Mouse (Mus musculus) neural tube, embryonic 13.5 days (tissue): ENCODE data around the gene Mink1. TPM values are rescaled to one million over a fixed set of nuclear protein-coding genes. Genes with fewer than 3 reads are reported as not detected.
"Not testable (repeated sequence)": the region's sequence is repeated elsewhere in the genome, so short reads cannot be mapped to it uniquely, and the experiment has no call there.

Source experiments
- ATAC-seq: fragments of 200-750 bp; cut with Nextera tagmentation; 2 replicates; pipeline ENCODE4 v1.8.0; 2017; ENCODE audit warnings: low read depth, mild to moderate bottlenecking, moderate TSS enrichment, moderate library complexity
- H3K27ac ChIP-seq: fragments of 300-500 bp; sonication (generic); replicated peaks from 2 replicates; pipeline ENCODE4 v1.5.1; 2015; ENCODE audit warnings: moderate library complexity, mild to moderate bottlenecking, inconsistent platforms
- H3K27me3 ChIP-seq: fragments of 300-500 bp; sonication (generic); 2 replicates; pipeline ENCODE4 v1.6.1; 2015; ENCODE audit warnings: mild to moderate bottlenecking, inconsistent platforms
- H3K36me3 ChIP-seq: fragments of 300-500 bp; sonication (generic); 2 replicates; pipeline ENCODE4 v1.6.1; 2015; ENCODE audit warnings: mild to moderate bottlenecking, inconsistent platforms
- H3K4me1 ChIP-seq: fragments of 300-500 bp; sonication (generic); replicated peaks from 2 replicates; pipeline ENCODE4 v1.6.1; 2015; ENCODE audit warnings: inconsistent platforms
- H3K4me2 ChIP-seq: fragments of 300-500 bp; sonication (generic); 2 replicates; pipeline ENCODE4 v1.6.1; 2015; ENCODE audit warnings: inconsistent platforms, mild to moderate bottlenecking, moderate library complexity
- H3K4me3 ChIP-seq: fragments of 300-500 bp; sonication (generic); 2 replicates; pipeline ENCODE4 v1.5.1; 2015; ENCODE audit warnings: mild to moderate bottlenecking, inconsistent platforms
- H3K9ac ChIP-seq: fragments of 300-500 bp; sonication (generic); 2 replicates; pipeline ENCODE4 v1.6.1; 2015; ENCODE audit warnings: moderate library complexity, mild to moderate bottlenecking, inconsistent platforms
- H3K9me3 ChIP-seq: fragments of 300-500 bp; sonication (generic); 2 replicates; pipeline ENCODE4 v1.6.1; 2016; ENCODE audit warnings: inconsistent platforms
- WGBS: fragments of 180-500 bp; shearing (Covaris S2); methylation state at CpG from one replicate; pipeline ENCODE4 v1.1.7; 2015; 5-methylcytosine and 5-hydroxymethylcytosine counted together
- polyA plus RNA-seq: library from polyadenylated mRNA; unstranded; fragments of >200 nt; fragmentation: Nextera tagmentation; extraction: Ambion mirVana; gene quantifications from 2 replicates; pipeline ENCODE4 v1.2.1, GENCODE M21; 2015

Gene Mink1
- polyA plus RNA-seq = 18.0 TPM in 2 replicates

DNA sequence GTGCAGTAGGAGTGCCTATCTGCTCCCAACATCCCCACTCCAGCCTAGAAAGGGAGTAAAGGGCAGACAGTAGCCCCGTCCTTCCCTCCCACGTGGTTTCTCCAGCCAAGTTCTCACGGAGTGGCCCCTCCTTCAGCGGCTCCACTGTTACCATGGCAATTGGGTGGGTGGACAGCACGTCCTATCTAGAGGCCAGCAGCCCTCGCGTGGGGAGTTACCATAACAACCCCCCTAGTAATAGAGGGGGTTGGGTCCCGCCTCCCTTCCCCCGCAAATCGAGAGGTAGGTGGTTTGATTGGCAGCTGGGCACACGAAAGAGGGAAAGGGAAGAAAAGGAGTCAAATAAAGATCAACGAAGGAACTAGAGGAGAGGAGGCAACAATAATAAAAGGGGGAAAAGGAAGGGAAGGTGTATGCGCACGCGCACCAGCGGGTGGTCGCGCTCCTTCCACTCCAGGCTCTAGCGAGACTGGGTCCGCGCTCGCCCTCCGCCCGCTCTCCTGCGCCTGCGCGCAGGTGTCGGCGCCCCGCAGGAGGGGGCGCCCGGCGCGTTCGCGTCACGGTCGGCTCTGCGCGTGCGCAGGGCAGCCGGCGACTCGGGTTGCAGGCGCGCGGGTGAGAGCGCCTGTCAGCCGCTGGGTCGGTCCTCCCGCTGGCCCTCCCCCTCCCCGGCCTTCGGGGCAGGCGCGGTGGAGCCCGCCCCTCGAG, at the start of gene Mink1:
Gene Mink1 (plus strand): TSS at position 595 of the 708 bp plus-strand sequence.
- Histone ChIP-seq H3K9ac (peak within 1 kb of the TSS; percentile 94), H3K4me3 (peak within 1 kb of the TSS; percentile 88), H3K36me3 (no peaks in the 10 kb centered on the region), H3K27me3 (no peaks in the 10 kb centered on the region), H3K27ac (peak within 1 kb of the TSS; percentile 85), H3K9me3 (no peaks in the 10 kb centered on the region), H3K4me2 (peak within 1 kb of the TSS; percentile 96), H3K4me1 (peaks cover 49% of the 10 kb centered on the region)
- WGBS = under 1% methylated on average over 49 of the region's 57 CpGs
- ATAC-seq = peak; percentile 92

DNA sequence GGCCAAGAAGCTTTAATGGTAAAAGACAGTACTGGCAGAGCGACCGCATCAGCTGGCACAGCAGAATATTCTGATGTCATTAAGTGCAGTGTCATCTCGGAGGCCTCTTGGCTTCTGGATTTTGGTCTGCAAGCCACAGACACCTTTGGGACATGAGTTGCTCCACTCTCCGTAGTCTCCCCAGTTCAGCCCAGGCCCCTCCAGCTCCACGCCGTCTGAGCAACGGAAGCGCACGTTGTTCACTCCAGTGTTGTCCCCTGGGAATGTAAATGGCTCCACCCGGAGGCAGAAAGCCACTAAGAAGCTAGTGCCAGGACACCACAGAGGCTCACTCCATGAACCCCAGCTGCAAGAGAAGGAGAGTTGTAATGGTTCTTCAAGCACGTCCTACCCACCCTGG, 49.2 kb upstream of the Mink1 start:
- 0 out of 2 replicates have a peak, but pooled peaks have one; percentile 34 for ATAC-seq
- WGBS = 53% methylated on average over 11 of the region's 11 CpGs
- H3K36me3 ChIP-seq = no peaks in the 10 kb centered on the region

DNA sequence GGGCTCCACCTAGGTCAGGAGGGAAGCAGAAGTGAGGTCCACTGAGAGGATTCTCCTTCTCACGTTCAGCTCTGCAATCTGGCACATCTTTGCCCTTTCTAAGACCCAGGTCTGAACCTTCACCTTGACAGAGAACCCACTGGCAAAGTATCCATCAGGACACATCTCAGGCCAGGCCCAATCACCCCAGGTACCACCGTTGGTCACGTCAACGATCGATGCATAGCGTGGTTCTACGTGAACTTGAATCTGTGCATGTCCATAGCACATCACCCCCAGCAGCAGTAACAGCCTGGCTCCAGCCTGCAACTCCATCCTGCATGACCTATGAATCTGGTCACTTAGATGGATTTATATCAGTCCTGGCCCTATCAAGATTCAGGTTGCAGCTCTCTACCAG, 48.4 kb upstream of the Mink1 start, which contains the start of gene Vmo1:
Gene Vmo1 (minus strand): TSS at position 329 of the 400 bp plus-strand sequence.
- H3K4me3 ChIP-seq = no peak within 1 kb of the TSS
- WGBS = 87% methylated on average over 7 of the region's 7 CpGs
- no peak for ATAC-seq
- no peak within 1 kb of the TSS for H3K9ac ChIP-seq
- H3K36me3 ChIP-seq = no peaks in the 10 kb centered on the region
- H3K27me3 ChIP-seq = 0 out of 2 replicates have a peak, but pooled peaks cover 4% of the 10 kb centered on the region
- H3K4me1 ChIP-seq = peaks cover 6% of the 10 kb centered on the region; the same call in 1 of the 2 replicates
- H3K27ac ChIP-seq = no peak within 1 kb of the TSS
- no peak within 1 kb of the TSS for H3K4me2 ChIP-seq
- no peaks in the 10 kb centered on the region for H3K9me3 ChIP-seq

More for the DNA sequence above, 49.2 kb upstream of the Mink1 start:
- Histone ChIP-seq H3K4me3 (no peak overlapping the region), H3K27me3 (0 out of 2 replicates have a peak, but pooled peaks cover 2% of the 10 kb centered on the region), H3K4me1 (peaks cover 6% of the 10 kb centered on the region; the same call in 1 of the 2 replicates), H3K27ac (no peak overlapping the region), H3K9ac (no peak overlapping the region), H3K4me2 (no peak overlapping the region), H3K9me3 (no peaks in the 10 kb centered on the region)

DNA sequence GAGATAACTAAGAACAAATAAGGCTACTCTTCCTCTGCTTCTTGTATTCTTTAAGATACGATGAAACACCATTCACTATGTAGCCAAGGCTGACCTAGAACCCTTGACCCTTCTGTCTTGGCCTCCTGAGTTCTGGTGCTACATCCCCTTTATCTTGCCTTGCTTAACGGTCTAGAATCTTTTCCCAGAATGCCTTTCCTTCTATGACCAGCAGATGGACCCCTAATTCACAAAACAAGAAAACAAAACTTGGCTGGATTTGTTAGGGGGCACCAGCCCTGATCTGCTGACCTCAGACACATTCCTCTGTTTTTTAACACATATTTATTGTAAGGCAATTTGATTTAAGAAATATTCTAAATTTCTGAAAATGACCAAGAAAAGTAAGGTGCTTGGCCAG, 46.3 kb upstream of the Mink1 start:
- H3K4me3 ChIP-seq = no peak overlapping the region
- H3K36me3 ChIP-seq = no peaks in the 10 kb centered on the region
- ATAC-seq = no peak
- H3K9me3 ChIP-seq = no peaks in the 10 kb centered on the region
- H3K27ac ChIP-seq = no peak overlapping the region
- 0 out of 2 replicates have a peak, but pooled peaks cover 9% of the 10 kb centered on the region for H3K27me3 ChIP-seq
- H3K4me1 ChIP-seq = peaks cover 7% of the 10 kb centered on the region; the same call in 1 of the 2 replicates
- H3K9ac ChIP-seq = no peak overlapping the region
- no peak overlapping the region for H3K4me2 ChIP-seq
- 25% methylated on average over 2 of the region's 2 CpGs for WGBS

DNA sequence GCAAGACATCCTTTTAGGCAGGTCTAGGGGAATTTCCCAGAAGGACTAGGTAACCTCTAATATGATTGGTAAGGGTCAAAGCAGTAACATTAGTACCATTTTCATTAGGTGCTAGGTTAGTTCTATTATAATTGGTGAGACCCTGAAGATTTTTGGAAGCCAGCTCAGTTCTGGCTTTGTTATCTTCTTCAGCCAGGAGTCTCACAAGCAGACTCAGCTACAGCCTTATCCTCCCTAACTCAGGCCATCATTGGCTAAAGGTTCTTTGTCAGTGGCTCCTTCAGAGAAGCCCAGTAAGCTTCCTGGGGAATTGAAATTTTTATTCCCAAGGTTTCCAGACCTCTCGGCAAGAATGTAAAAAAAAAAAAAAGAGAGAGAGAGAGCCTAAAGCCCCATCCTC, 44.2 kb upstream of the Mink1 start:
- H3K4me2 ChIP-seq = no peak overlapping the region
- H3K27me3 ChIP-seq = 0 out of 2 replicates have a peak, but pooled peaks cover 9% of the 10 kb centered on the region
- no peak overlapping the region for H3K27ac ChIP-seq
- 64% methylated on average over 1 of the region's 1 CpGs for WGBS
- no peaks in the 10 kb centered on the region for H3K36me3 ChIP-seq
- H3K4me1 ChIP-seq = peaks cover 7% of the 10 kb centered on the region; the same call in 1 of the 2 replicates
- H3K4me3 ChIP-seq = no peak overlapping the region
- ATAC-seq = no peak
- H3K9me3 ChIP-seq = no peaks in the 10 kb centered on the region
- H3K9ac ChIP-seq = no peak overlapping the region

DNA sequence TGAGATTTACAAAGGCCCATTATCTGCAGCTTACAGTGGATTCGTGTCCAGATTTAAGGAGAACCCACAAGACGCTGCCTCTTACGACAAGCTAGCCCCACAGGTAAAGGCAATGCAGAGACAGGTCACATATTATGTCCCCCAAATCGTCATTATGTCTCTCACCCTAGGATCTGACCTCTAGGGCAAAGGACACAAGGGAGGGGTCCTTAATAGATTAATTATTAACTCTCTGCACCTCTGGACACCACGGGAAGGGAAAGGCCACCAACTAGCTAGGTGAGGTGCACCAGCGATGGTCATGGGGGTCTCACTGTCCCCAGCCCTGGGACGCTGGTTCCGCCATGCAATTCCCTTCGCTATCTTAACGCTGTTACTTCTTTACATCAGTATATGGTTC, 43.8 kb upstream of the Mink1 start, which contains the start of gene Gltpd2:
Gene Gltpd2 (plus strand): TSS at position 274 of the 400 bp plus-strand sequence.
- no peaks in the 10 kb centered on the region for H3K36me3 ChIP-seq
- H3K4me1 ChIP-seq = peaks cover 7% of the 10 kb centered on the region; the same call in 1 of the 2 replicates
- no peaks in the 10 kb centered on the region for H3K9me3 ChIP-seq
- ATAC-seq = no peak
- no peak within 1 kb of the TSS for H3K27ac ChIP-seq
- peak within 1 kb of the TSS; percentile 64 for H3K9ac ChIP-seq
- H3K4me2 ChIP-seq = peak within 1 kb of the TSS; percentile 50
- H3K4me3 ChIP-seq = peak within 1 kb of the TSS; percentile 23
- WGBS = 81% methylated on average over 10 of the region's 10 CpGs
- H3K27me3 ChIP-seq = 0 out of 2 replicates have a peak, but pooled peaks cover 9% of the 10 kb centered on the region

DNA sequence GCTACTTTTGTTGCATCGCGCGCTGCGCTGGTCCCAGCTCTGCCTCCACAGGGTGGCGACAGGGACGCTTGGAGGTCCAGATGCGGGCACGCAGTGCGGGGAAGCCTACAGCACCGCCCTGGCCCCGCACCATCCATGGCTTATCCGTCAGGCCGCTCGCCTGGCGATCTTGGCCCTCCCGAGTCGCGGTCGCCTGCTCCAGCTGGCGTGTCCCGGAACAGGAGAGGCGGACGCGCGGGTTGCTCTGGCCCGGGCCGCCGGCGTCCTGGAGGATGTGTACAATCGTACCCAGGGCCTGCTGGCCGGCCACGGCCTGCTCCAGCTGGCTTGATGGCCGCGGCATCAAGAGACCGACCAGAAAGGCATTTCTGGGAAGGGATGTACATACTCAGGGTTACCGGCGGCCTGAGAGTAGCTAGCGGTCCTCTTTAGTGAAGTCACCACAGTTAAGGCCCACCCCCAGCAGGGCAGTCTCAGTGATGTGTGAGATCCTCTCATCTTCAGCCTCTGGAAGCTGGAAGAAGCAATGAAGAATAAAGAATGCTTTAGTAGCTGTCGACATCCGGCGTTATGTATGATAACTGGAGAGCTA, 42.4 kb upstream of the Mink1 start:
- H3K4me3 ChIP-seq = peak overlapping the region; percentile 23
- H3K36me3 ChIP-seq = no peaks in the 10 kb centered on the region
- peaks cover 11% of the 10 kb centered on the region for H3K4me1 ChIP-seq
- H3K9ac ChIP-seq = peak overlapping the region; percentile 64
- no peak for ATAC-seq
- peak overlapping the region; percentile 67; the same call in 1 of the 2 replicates for H3K27ac ChIP-seq
- H3K27me3 ChIP-seq = 0 out of 2 replicates have a peak, but pooled peaks cover 9% of the 10 kb centered on the region
- WGBS = 20% methylated on average over 41 of the region's 41 CpGs
- H3K9me3 ChIP-seq = no peaks in the 10 kb centered on the region
- peak overlapping the region; percentile 50 for H3K4me2 ChIP-seq

DNA sequence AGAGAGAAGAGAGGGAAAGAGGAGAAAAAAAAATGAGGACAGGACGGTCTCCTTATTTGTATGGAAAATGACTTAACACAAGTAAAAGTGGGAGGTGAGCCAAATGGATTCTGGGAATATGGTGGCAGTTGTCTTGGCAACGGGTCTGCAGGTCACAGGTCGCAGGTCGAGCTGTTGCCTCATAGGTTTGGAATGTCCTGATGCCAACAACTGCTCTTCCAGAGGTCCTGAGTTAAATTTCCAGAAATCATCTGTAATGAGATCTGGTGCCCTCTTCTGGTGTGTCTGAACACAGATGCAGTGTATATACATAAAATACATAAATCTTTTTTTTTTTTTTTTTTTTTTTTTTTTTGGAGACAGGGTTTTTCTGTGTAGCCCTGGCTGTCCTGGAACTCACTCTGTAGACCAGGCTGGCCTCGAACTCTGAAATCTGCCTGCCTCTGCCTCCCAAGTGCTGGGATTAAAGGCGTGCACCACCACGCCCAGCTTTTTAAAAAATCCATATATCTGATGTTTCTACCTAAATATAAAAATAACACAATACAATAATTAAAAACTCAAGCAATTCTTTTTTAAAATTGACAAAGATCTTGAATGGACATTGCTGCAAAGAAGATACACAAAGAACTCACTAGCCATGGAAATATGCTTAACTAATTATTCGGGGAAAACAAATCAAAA, 39.2 kb upstream of the Mink1 start:
- not testable (repeated sequence) for H3K9ac ChIP-seq, H3K4me3 ChIP-seq, H3K27ac ChIP-seq, H3K4me2 ChIP-seq, ATAC-seq, H3K27me3 ChIP-seq, H3K9me3 ChIP-seq
- H3K4me1 ChIP-seq = peaks cover 27% of the 10 kb centered on the region
- peaks cover 21% of the 10 kb centered on the region for H3K36me3 ChIP-seq
- 88% methylated on average over 8 of the region's 8 CpGs for WGBS

DNA sequence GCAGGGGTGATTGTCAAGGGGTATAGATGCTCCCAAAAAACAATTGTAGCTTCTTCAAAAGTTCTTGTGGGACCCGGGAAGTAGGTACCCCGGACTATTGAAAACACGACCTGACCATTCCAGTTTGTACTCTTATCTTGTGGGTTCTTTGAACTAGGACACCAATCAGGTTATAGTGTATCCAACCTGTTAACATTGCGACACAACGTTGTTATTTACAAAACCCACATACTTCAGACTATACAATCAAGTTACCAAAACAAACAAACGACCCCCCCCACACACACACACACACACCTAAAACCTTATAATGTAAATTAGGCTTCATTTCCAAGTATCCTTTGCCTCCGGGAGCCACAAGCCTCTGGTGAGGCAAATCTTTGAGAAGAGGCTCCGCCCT, 37.9 kb upstream of the Mink1 start:
- peaks cover 30% of the 10 kb centered on the region for H3K36me3 ChIP-seq
- H3K27me3 ChIP-seq = no peaks in the 10 kb centered on the region
- peaks cover 27% of the 10 kb centered on the region for H3K4me1 ChIP-seq
- no peaks in the 10 kb centered on the region for H3K9me3 ChIP-seq
- H3K9ac ChIP-seq = peak overlapping the region; percentile 47; the same call in 1 of the 2 replicates
- H3K4me2 ChIP-seq = peak overlapping the region; percentile 51
- WGBS = 5% methylated on average over 8 of the region's 8 CpGs
- no peak overlapping the region for H3K27ac ChIP-seq
- peak; percentile 60; the same call in 1 of the 2 replicates for ATAC-seq
- H3K4me3 ChIP-seq = peak overlapping the region; percentile 69

DNA sequence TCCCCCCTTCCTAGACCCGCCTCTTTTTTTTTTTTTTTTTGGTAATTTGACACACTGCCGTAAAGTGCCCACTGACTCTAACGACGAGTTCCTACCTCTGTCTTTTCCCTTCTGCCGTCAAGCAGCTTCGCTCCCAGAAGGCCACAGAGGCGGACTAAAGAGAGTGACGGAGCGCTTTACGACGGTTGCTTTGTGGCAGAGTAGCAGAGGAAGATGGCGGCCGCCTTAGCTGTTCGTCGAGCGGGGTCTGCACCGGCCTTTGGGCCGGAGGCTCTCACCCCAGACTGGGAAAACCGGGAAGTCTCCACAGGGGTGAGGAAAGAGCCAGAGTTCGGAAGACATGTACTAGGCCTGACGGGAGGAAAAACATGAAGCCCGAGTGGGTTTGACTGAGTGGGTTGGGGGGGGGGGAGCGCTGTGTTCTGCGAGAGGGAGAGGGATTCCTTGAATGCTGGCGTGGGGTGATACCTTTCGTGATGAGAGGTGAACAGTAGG, 37.5 kb upstream of the Mink1 start, which contains the start of gene Psmb6:
Gene Psmb6 (plus strand): TSS at position 184 of the 495 bp plus-strand sequence.
- no peaks in the 10 kb centered on the region for H3K9me3 ChIP-seq
- no peaks in the 10 kb centered on the region for H3K27me3 ChIP-seq
- H3K4me3 ChIP-seq = peak within 1 kb of the TSS; percentile 69
- H3K27ac ChIP-seq = peak within 1 kb of the TSS; percentile 68
- H3K4me2 ChIP-seq = peak within 1 kb of the TSS; percentile 83
- peaks cover 30% of the 10 kb centered on the region for H3K36me3 ChIP-seq
- peak within 1 kb of the TSS; percentile 87 for H3K9ac ChIP-seq
- peaks cover 22% of the 10 kb centered on the region for H3K4me1 ChIP-seq
- under 1% methylated on average over 25 of the region's 26 CpGs for WGBS
- peak; percentile 95 for ATAC-seq

DNA sequence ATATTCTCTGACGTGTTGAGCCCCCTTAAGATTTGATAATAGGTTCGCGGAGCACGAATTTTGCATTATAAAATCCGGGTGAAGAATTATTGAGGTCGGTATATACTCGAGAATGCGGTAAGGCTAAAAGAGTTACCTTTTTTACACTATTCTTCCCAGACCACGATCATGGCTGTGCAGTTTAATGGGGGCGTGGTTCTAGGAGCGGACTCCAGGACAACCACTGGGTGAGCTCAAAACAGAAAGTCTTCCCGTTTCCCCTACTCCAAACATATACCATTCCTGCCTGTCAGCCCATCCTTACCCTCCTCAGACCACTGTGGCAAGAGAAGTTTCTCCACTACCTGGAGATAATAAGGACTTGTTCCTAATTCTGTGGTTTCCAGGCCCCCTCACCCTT, 37.0 kb upstream of the Mink1 start:
- H3K4me2 ChIP-seq = peak overlapping the region; percentile 83
- H3K4me3 ChIP-seq = peak overlapping the region; percentile 69
- H3K27me3 ChIP-seq = no peaks in the 10 kb centered on the region
- WGBS = 2% methylated on average over 12 of the region's 12 CpGs
- H3K9ac ChIP-seq = peak overlapping the region; percentile 87
- peaks cover 20% of the 10 kb centered on the region for H3K4me1 ChIP-seq
- ATAC-seq = peak; percentile 32
- H3K36me3 ChIP-seq = peaks cover 30% of the 10 kb centered on the region
- peak overlapping the region; percentile 68 for H3K27ac ChIP-seq
- no peaks in the 10 kb centered on the region for H3K9me3 ChIP-seq
